Mouse (Mus musculus) neural tube, embryonic 13.5 days (tissue): ENCODE results near the gene Dbx1. TPM values are rescaled to one million over a fixed set of nuclear protein-coding genes. Genes with fewer than 3 reads are reported as not detected.
A peak's percentile ranks its signal among the peaks of the same experiment; 100 is the strongest.

Source experiments
- ATAC-seq: fragments of 200-750 bp; cut with Nextera tagmentation; 2 replicates; pipeline ENCODE4 v1.8.0; 2017; ENCODE audit warnings: low read depth, mild to moderate bottlenecking, moderate TSS enrichment, moderate library complexity
- H3K27ac ChIP-seq: fragments of 300-500 bp; sonication (generic); replicated peaks from 2 replicates; pipeline ENCODE4 v1.5.1; 2015; ENCODE audit warnings: moderate library complexity, mild to moderate bottlenecking, inconsistent platforms
- H3K27me3 ChIP-seq: fragments of 300-500 bp; sonication (generic); 2 replicates; pipeline ENCODE4 v1.6.1; 2015; ENCODE audit warnings: mild to moderate bottlenecking, inconsistent platforms
- H3K36me3 ChIP-seq: fragments of 300-500 bp; sonication (generic); 2 replicates; pipeline ENCODE4 v1.6.1; 2015; ENCODE audit warnings: mild to moderate bottlenecking, inconsistent platforms
- H3K4me1 ChIP-seq: fragments of 300-500 bp; sonication (generic); replicated peaks from 2 replicates; pipeline ENCODE4 v1.6.1; 2015; ENCODE audit warnings: inconsistent platforms
- H3K4me2 ChIP-seq: fragments of 300-500 bp; sonication (generic); 2 replicates; pipeline ENCODE4 v1.6.1; 2015; ENCODE audit warnings: inconsistent platforms, mild to moderate bottlenecking, moderate library complexity
- H3K4me3 ChIP-seq: fragments of 300-500 bp; sonication (generic); 2 replicates; pipeline ENCODE4 v1.5.1; 2015; ENCODE audit warnings: mild to moderate bottlenecking, inconsistent platforms
- H3K9ac ChIP-seq: fragments of 300-500 bp; sonication (generic); 2 replicates; pipeline ENCODE4 v1.6.1; 2015; ENCODE audit warnings: moderate library complexity, mild to moderate bottlenecking, inconsistent platforms
- H3K9me3 ChIP-seq: fragments of 300-500 bp; sonication (generic); 2 replicates; pipeline ENCODE4 v1.6.1; 2016; ENCODE audit warnings: inconsistent platforms
- WGBS: fragments of 180-500 bp; shearing (Covaris S2); methylation state at CpG from one replicate; pipeline ENCODE4 v1.1.7; 2015; 5-methylcytosine and 5-hydroxymethylcytosine counted together
- polyA plus RNA-seq: library from polyadenylated mRNA; unstranded; fragments of >200 nt; fragmentation: Nextera tagmentation; extraction: Ambion mirVana; gene quantifications from 2 replicates; pipeline ENCODE4 v1.2.1, GENCODE M21; 2015

The Dbx1 gene
- polyA plus RNA-seq, 1 experiment from 2014 or later, result 6.0 TPM

DNA sequence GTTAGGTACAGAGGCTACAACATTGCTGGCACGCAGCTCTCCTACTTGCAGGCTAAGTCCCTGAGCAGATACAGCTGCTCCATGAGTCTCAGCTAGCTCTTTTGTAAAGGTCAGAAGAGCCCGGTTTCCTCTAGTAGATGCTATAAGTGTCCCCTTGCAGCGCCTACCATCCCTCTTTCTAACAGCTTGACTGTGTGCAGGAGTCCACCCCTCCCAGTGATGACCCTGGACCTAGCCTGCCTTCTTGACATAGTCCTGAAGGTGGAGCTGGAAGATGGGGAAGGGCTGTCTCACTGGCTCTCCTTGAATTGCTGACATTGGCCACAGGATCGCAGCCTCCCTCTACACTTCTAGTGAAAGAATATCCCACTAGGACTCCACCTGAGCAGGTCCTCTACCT, 19.6 kb downstream of the Dbx1 start:
- no peak overlapping the region for H3K4me2 ChIP-seq
- 75% methylated on average over 4 of the region's 4 CpGs for WGBS

DNA sequence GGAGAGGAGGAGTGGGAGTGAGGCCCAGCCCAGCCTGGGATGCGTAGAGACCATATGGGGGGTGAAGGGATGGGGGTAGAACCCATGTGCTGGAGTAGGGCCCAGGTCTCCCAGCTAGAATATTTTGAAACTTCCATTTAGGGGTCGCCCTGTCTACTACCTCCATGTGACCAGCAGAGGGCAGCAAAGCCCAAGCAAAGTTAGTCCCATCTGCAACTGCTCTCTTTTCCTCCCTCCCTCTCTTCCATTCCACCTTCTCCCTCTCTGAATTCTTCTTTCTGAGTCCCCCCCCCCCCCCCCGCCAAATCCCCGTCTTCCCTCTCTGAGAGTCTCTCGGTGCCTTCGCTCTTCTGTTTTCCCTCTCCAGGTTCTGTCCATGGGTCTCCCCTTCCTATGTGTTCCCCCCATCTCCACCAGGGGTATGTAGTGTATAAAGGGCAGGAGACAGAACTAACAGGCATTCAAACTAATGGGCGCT, 20.4 kb downstream of the Dbx1 start:
- WGBS, result 6% methylated on average over 6 of the region's 7 CpGs
- Histone ChIP-seq H3K4me2 (no peak overlapping the region), H3K27ac (no peak overlapping the region), H3K36me3 (no peaks in the 10 kb centered on the region), H3K9me3 (no peaks in the 10 kb centered on the region), H3K4me3 (no peak overlapping the region), H3K4me1 (no peaks in the 10 kb centered on the region), H3K9ac (no peak overlapping the region), H3K27me3 (peaks cover 85% of the 10 kb centered on the region)
- peak; percentile 76 for ATAC-seq

More for the DNA sequence above, 19.6 kb downstream of the Dbx1 start:
- no peaks in the 10 kb centered on the region for H3K9me3 ChIP-seq
- peaks cover 90% of the 10 kb centered on the region for H3K27me3 ChIP-seq
- no peak for ATAC-seq
- no peak overlapping the region for H3K27ac ChIP-seq
- no peak overlapping the region for H3K4me3 ChIP-seq
- H3K4me1 ChIP-seq, result no peaks in the 10 kb centered on the region
- no peaks in the 10 kb centered on the region for H3K36me3 ChIP-seq
- H3K9ac ChIP-seq, result no peak overlapping the region

DNA sequence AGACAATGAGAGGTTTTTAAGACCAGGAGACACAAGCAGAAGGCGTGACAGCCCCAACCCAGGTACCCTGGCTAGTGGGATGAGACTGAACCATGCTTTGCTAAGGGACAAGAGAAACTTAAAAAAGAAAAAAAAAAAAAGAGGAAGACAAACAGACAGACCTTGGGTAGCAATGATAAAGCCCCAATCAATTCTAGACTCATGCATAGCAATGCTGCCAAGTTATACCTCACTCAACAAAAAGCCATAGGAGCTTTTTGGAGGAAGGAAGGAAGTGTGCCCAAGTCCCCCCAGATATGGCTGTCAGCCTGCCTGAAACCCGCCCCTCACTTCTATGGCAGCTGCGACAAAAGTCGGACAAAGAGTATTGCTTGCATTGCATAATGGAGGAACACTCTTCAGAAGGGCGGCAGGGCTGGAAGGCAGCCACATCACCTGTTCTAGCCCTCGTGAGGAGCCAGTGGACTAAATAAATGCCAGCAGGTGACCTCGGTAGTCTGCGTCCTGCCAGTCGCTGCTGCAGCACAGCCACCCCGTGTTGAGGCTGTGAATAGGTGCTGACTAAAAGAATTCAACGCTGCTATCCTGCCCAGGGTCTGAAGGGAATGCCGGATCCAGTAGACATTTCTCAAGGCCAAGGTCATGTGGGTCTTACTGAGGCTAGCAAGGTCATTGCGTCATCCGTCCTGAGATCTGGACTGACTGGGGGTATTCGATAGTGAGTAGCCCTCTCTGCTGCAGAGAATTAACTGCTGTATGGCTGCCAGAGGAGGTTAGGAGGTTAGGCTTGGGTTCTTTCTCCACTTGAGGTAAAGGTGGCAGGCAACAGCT, 31.5 kb downstream of the Dbx1 start:
- no peak overlapping the region for H3K9ac ChIP-seq
- peaks cover 5% of the 10 kb centered on the region; the same call in 1 of the 2 replicates for H3K4me1 ChIP-seq
- no peak for ATAC-seq
- 92% methylated on average over 15 of the region's 15 CpGs for WGBS
- H3K27me3 ChIP-seq, result no peaks in the 10 kb centered on the region
- H3K4me2 ChIP-seq, result no peak overlapping the region
- no peak overlapping the region for H3K27ac ChIP-seq
- no peaks in the 10 kb centered on the region for H3K9me3 ChIP-seq
- H3K36me3 ChIP-seq, result peaks cover 33% of the 10 kb centered on the region
- H3K4me3 ChIP-seq, result no peak overlapping the region

DNA sequence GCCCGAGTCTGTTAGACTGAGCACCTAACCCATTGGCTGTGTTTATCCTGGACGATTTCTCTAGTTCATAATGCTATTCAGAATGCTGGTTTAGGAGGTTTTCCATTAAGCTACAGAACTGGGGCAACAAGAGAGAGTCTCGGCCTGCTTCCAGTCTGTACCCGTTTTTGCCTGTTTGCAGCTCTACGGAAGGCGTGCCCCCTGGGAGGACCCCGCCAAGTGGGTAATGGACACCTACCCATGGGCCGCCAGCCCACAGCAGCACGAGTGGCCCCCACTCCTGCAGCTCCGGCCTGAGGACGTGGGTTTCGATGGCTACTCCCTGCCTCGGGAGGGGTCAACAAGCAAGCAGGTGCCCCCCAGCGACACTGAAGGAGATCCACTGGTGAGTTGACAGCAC, 32.4 kb downstream of the Dbx1 start:
- no peak overlapping the region for H3K4me2 ChIP-seq
- WGBS, result 91% methylated on average over 14 of the region's 14 CpGs
- no peak for ATAC-seq

DNA sequence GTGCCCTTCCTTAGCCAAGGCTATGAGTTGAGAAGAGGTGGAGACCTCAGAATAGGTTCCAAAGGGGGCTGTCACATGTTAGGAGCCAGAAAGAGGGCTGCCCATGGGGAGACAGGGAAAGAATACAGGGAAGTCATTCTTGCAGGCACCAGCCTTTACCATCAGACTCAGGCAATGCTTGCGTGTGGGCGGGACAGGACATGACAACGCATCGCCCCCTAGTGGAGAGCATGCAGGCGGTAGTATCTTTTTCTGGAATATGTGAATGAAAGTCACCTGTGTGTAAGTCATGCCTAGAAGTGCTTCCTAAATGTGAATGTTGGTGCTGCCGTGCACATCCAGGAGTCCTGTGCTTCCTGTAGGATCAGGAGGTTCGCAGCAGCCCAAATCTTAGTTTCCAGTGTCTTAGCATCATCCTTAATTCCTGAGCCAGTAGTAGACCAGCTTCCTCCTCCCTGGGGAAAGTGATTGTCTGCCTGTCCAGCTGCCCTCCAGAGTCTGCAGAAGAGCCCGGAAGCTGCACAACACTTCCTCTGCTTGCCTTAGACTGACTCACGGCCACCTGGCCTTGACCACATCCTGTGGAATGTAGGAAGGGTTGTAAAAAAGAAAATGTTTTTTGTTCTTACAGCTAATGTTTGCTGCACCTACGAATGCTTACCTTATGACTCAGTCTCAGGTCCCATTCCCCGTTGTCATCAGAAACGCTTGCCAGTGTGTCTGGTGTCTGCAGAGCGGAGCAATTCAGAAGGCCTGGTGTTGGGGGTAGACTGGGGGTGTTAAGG, 35.3 kb downstream of the Dbx1 start:
- H3K9me3 ChIP-seq, result no peaks in the 10 kb centered on the region
- H3K9ac ChIP-seq, result no peak overlapping the region
- H3K27me3 ChIP-seq, result no peaks in the 10 kb centered on the region
- H3K36me3 ChIP-seq, result peaks cover 62% of the 10 kb centered on the region
- peak; percentile 48; the same call in 1 of the 2 replicates for ATAC-seq
- WGBS, result 56% methylated on average over 13 of the region's 13 CpGs
- no peaks in the 10 kb centered on the region for H3K4me1 ChIP-seq
- no peak overlapping the region for H3K4me3 ChIP-seq
- H3K4me2 ChIP-seq, result no peak overlapping the region
- no peak overlapping the region for H3K27ac ChIP-seq

More for the DNA sequence above, 32.4 kb downstream of the Dbx1 start:
- Histone ChIP-seq H3K36me3 (peaks cover 41% of the 10 kb centered on the region), H3K9ac (no peak overlapping the region), H3K9me3 (no peaks in the 10 kb centered on the region), H3K4me1 (no peaks in the 10 kb centered on the region), H3K4me3 (no peak overlapping the region), H3K27me3 (no peaks in the 10 kb centered on the region), H3K27ac (no peak overlapping the region)

DNA sequence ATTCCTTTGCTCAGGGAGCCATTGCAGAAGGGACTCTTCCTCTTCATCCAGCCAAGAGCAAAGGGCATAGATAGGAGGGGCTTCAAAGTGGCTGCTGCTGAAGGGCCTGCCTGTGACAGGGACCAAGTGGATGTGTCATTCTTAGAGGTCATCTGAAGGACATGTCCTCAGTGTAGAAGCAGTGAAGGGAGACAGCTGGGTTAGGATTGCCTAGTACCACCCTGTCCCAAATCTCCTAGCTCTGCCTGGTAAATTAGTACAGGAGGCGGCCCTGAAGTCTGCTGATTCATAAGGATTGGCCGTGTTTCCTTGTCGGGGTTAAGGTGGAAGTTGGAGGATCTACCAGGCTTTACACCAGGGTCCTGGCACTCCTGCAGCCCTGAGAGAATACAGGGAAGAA, 36.7 kb downstream of the Dbx1 start:
- WGBS, result 98% methylated on average over 3 of the region's 3 CpGs
- H3K27me3 ChIP-seq, result no peaks in the 10 kb centered on the region
- H3K4me2 ChIP-seq, result no peak overlapping the region
- no peak overlapping the region for H3K27ac ChIP-seq
- no peaks in the 10 kb centered on the region for H3K9me3 ChIP-seq
- no peak for ATAC-seq
- no peak overlapping the region for H3K4me3 ChIP-seq
- no peak overlapping the region for H3K9ac ChIP-seq
- H3K4me1 ChIP-seq, result no peaks in the 10 kb centered on the region
- peaks cover 62% of the 10 kb centered on the region for H3K36me3 ChIP-seq

DNA sequence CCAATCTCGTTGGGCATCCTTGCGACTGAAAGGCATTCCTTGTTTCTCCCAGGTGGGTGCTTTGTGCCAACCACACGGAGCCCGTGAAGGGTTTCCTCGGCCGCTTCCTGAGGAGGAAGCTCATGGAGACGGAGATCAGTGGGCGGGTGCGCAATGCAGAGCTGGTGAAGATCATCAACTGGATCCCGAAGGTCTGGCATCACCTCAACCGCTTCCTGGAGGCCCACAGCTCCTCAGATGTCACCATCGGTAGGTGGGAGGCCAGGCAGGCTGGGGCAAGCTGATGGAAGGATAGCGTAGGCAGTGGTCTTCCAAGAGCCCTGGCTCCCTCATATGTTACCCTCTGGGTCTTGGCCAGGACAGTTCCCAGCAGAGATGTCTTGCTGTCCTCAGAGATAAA, 38.4 kb downstream of the Dbx1 start:
- Histone ChIP-seq H3K4me2 (no peak overlapping the region), H3K9ac (no peak overlapping the region), H3K4me3 (no peak overlapping the region), H3K27me3 (no peaks in the 10 kb centered on the region), H3K9me3 (no peaks in the 10 kb centered on the region), H3K4me1 (no peaks in the 10 kb centered on the region), H3K27ac (no peak overlapping the region), H3K36me3 (peaks cover 75% of the 10 kb centered on the region)
- 93% methylated on average over 13 of the region's 13 CpGs for WGBS
- no peak for ATAC-seq

DNA sequence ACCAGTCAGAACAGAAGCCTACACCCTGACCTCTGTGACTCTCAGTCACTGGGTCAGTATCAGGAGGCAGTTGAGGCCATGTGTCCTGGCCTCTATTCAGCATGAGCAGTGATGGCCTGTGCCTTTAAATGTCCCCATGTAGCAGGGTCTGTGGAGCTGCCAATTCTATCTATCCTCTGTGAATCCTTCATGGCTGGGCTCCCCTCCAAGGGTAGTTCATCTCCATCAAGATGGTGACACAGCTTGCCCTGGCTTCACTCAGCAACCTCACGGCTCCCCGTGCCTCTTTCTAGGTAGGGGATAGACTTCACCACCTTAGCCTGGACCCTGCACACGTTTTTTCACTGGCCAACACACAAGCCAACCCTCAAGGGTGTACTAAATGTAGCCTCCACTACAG, 38.9 kb downstream of the Dbx1 start:
- Histone ChIP-seq H3K27ac (no peak overlapping the region), H3K4me1 (no peaks in the 10 kb centered on the region), H3K4me2 (no peak overlapping the region), H3K9ac (no peak overlapping the region), H3K36me3 (peaks cover 76% of the 10 kb centered on the region), H3K4me3 (no peak overlapping the region), H3K9me3 (no peaks in the 10 kb centered on the region), H3K27me3 (no peaks in the 10 kb centered on the region)
- no peak for ATAC-seq
- 85% methylated on average over 3 of the region's 3 CpGs for WGBS

DNA sequence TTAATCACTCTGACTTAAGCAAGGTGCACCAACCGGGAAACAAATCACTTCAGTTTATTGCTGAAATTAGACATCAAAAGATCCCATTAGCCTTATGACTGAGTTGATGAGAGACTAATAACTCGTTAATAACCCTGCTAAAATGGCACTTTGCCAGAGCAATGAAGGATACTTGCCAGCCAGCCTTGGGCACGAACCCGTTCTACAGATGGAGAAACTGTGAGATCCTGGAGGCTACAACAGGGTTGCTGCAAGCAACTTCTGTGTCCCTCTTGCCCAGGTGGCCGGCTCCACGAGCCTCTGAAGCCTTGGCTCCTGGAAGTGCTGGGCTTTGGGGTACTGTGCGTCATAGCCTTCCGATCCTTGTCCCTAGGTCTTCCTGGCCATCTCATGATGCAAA, 47.0 kb downstream of the Dbx1 start:
- Histone ChIP-seq H3K36me3 (peaks cover 88% of the 10 kb centered on the region), H3K4me3 (no peak overlapping the region), H3K9me3 (no peaks in the 10 kb centered on the region), H3K4me2 (no peak overlapping the region), H3K4me1 (no peaks in the 10 kb centered on the region; the same call in 1 of the 2 replicates), H3K9ac (no peak overlapping the region), H3K27ac (no peak overlapping the region), H3K27me3 (no peaks in the 10 kb centered on the region)
- ATAC-seq, result no peak
- WGBS, result 85% methylated on average over 8 of the region's 8 CpGs

DNA sequence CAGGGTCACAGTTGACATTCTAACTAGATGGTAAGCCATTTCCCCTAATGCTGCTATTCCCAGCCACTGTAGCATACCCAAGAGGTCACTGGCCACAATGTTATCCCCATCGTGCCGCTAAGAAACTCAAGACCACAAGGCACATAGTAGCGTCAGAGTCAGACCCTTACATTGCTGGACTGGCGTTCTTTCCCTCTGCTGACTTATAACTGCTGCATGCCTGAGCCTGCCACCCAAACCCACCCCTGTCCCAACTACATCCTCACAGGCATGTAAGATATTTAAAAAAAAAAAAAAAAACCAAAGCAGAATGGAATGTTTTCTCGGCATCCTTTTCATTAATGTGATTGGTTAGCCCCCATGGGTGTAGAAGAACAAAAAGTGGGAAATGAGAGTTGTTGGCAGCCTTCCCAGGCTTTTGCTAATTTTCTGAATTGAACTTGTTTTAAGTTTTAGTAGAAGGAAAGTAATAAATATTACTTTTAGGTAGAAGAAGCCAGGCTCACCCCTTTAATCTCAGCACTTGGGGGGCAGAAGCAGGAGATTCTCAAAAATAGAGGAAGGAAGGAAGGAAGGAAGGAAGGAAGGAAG, 50.0 kb downstream of the Dbx1 start:
- Histone ChIP-seq H3K9me3 (no peaks in the 10 kb centered on the region), H3K27me3 (no peaks in the 10 kb centered on the region), H3K4me3 (no peak overlapping the region), H3K9ac (no peak overlapping the region), H3K4me1 (no peaks in the 10 kb centered on the region; the same call in 1 of the 2 replicates), H3K27ac (no peak overlapping the region), H3K4me2 (no peak overlapping the region), H3K36me3 (peaks cover 84% of the 10 kb centered on the region)
- 78% methylated on average over 5 of the region's 5 CpGs for WGBS
- no peak for ATAC-seq

DNA sequence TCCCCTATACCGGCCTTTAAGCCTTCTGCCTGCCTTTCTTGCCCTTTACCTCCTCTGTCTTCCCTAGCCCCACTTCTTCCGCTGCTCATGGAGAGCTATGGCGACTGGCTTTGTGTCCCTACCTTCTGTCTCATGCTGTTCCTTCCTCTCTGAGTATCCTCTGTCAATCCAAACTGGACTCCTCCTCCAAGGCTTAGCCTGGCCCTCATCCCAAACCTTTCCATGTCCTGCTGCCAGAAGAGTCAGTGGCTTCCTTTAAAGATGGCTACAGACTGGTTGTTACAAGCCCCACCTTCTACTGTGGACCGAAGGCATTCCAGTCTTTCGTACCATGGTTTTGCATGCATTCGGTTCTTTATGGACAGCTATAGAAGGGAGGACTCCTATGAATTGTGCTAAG, 53.5 kb downstream of the Dbx1 start:
- Histone ChIP-seq H3K9me3 (no peaks in the 10 kb centered on the region), H3K4me1 (no peaks in the 10 kb centered on the region; the same call in 1 of the 2 replicates), H3K27ac (no peak overlapping the region), H3K27me3 (no peaks in the 10 kb centered on the region), H3K36me3 (peaks cover 73% of the 10 kb centered on the region), H3K9ac (no peak overlapping the region), H3K4me3 (no peak overlapping the region), H3K4me2 (no peak overlapping the region)
- no peak for ATAC-seq
- 93% methylated on average over 6 of the region's 6 CpGs for WGBS

DNA sequence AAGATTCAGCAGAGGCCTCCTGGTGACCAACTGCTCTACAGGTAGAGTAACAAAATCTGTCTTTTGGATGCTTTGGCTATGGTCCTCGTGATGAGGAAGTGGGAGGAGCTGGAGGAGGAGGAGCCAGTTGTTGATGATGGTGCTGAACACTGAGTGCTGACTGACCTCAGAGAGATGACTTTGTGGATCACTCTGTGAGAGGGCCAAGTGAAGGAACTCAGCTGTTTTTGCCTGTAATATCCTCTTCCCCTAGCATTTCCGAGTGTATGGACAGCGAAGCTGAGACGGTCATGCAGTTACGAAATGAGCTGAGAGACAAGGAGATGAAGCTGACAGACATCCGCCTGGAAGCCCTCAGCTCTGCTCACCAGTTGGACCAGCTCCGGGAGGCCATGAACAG, 54.1 kb downstream of the Dbx1 start:
- Histone ChIP-seq H3K9me3 (no peaks in the 10 kb centered on the region), H3K4me2 (no peak overlapping the region), H3K4me3 (no peak overlapping the region), H3K27me3 (no peaks in the 10 kb centered on the region), H3K27ac (no peak overlapping the region), H3K4me1 (no peaks in the 10 kb centered on the region; the same call in 1 of the 2 replicates), H3K9ac (no peak overlapping the region), H3K36me3 (peaks cover 73% of the 10 kb centered on the region)
- no peak for ATAC-seq
- WGBS, result 90% methylated on average over 7 of the region's 7 CpGs
